ENCODE assay signal across 8 mouse cellular contexts in genomic region chr12:69890476-69890875, GRCm38 (mm10). TPM values are rescaled to one million over a fixed set of nuclear protein-coding genes. Genes with fewer than 3 reads are reported as not detected.
DNase-seq lines count a peak whose midpoint lies in the region; ATAC-seq and TF ChIP-seq lines count a peak whose summit lies in the region.

No protein-coding gene starts in this region.

- no peak for TF ChIP-seq EP300 in liver, embryonic 14.5 days (IDR thresholded peaks at IDR 0.05; ENCODE audit: low read depth)

- H3K9ac ChIP-seq in liver, embryonic 14.5 days (replicated peaks), result peak overlapping the region; percentile 98

- H3K4me1 ChIP-seq in forebrain, embryonic 10.5 days, result peaks cover 43% of the 10 kb centered on the region
- H3K4me1 ChIP-seq in liver, embryonic 14.5 days (replicated peaks; ENCODE audit: control insufficient read depth in 2 of 2, insufficient read depth in 2 of 2, low read length in 1 of 2), result peaks cover 14 to 23% of the 10 kb centered on the region in 2 experiments
- peaks cover 4% of the 10 kb centered on the region; the same call in 1 of the 2 replicates for H3K4me1 ChIP-seq in small intestine, adult 2 months (ENCODE audit: control insufficient read depth, insufficient read depth, insufficient read length, low read length)

- no peak for ATAC-seq in liver, embryonic 14.5 days (ENCODE audit: insufficient read depth)
- no peak for ATAC-seq in megakaryocyte-erythroid progenitor cell, adult 5-6 weeks (replicated peaks; ENCODE audit: low FRiP score, low TSS enrichment, poor library complexity, severe bottlenecking)

- WGBS in forebrain, embryonic 10.5 days, result 34% methylated on average over 5 of the region's 5 CpGs
- 16% methylated on average over 5 of the region's 5 CpGs for WGBS in liver, embryonic 14.5 days (ENCODE audit: insufficient replicate concordance)
- WGBS in small intestine, adult 2 months, result 22% methylated on average over 5 of the region's 5 CpGs

- no peak for TF ChIP-seq CTCF in liver, embryonic 14.5 days (IDR thresholded peaks at IDR 0.05; ENCODE audit: low read depth)
- TF ChIP-seq CTCF in small intestine, adult 2 months (IDR thresholded peaks at IDR 0.05; ENCODE audit: extremely low read depth, insufficient read length, insufficient replicate concordance, low read depth, low read length), result no peak

- H3K27me3 ChIP-seq in forebrain, embryonic 10.5 days (ENCODE audit: poor library complexity, severe bottlenecking), result no peaks in the 10 kb centered on the region
- H3K27me3 ChIP-seq in liver, embryonic 14.5 days (ENCODE audit: control insufficient read depth, insufficient read depth, low read length), result no peaks in the 10 kb centered on the region
- H3K27me3 ChIP-seq in small intestine, adult 2 months (ENCODE audit: control insufficient read depth, insufficient read depth, low read length), result no peaks in the 10 kb centered on the region

- no peak for TF ChIP-seq POLR2A in small intestine, adult 2 months (IDR thresholded peaks at IDR 0.05; ENCODE audit: low read depth, low read length)

- peak overlapping the region; percentile 91 for H3K4me3 ChIP-seq in forebrain, embryonic 10.5 days
- H3K4me3 ChIP-seq in liver, embryonic 14.5 days (ENCODE audit: insufficient read depth in 1 of 2, low read depth in 2 of 2, low read length in 2 of 2), result peak overlapping the region; percentile 33 to 91
- peak overlapping the region; percentile 12 for H3K4me3 ChIP-seq in small intestine, adult 2 months (ENCODE audit: low read depth, low read length)

- peak; percentile 8 for DNase-seq in right cerebral cortex, postnatal 4 days
- DNase-seq in right cerebral cortex, adult 2 months (ENCODE audit: low spot score in 2 of 2), result no peak
- no peak for DNase-seq in forebrain, embryonic 10.5 days (ENCODE audit: extremely low spot score, low spot score)
- DNase-seq in liver, embryonic 14.5 days (ENCODE audit: low read depth in 3 of 3, low spot score in 3 of 3), result no peak
- no peak for DNase-seq in cerebellum, postnatal 36 days
- DNase-seq in testis, postnatal 10 days (ENCODE audit: low spot score), result no peak

- H3K4me2 ChIP-seq in liver, embryonic 14.5 days (ENCODE audit: low read depth), result peak overlapping the region; percentile 82

- peaks cover 26% of the 10 kb centered on the region for H3K36me3 ChIP-seq in forebrain, embryonic 10.5 days (replicated peaks)
- peaks cover 6% of the 10 kb centered on the region for H3K36me3 ChIP-seq in liver, embryonic 14.5 days (replicated peaks; ENCODE audit: control insufficient read depth, insufficient read depth, low read depth)
- H3K36me3 ChIP-seq in small intestine, adult 2 months (ENCODE audit: control insufficient read depth, insufficient read depth, low read length), result no peaks in the 10 kb centered on the region

- peak overlapping the region; percentile 68 for H3K27ac ChIP-seq in forebrain, embryonic 10.5 days
- H3K27ac ChIP-seq in liver, embryonic 14.5 days, result peak overlapping the region; percentile 26
- H3K27ac ChIP-seq in small intestine, adult 2 months (ENCODE audit: insufficient read depth, low read depth, low read length), result no peak overlapping the region; the same call in 1 of the 2 replicates

- H3K9me3 ChIP-seq in forebrain, embryonic 10.5 days, result no peaks in the 10 kb centered on the region
- no peaks in the 10 kb centered on the region for H3K9me3 ChIP-seq in liver, embryonic 14.5 days (ENCODE audit: control insufficient read depth, low read length)

RNA-seq across cellular contexts. Expression of gene Atl1, which starts 1.9 kb away (rescaled TPM):
- polyA plus RNA-seq in forebrain, embryonic 10.5 days (2016; fragmentation: Nextera tagmentation; extraction: Ambion mirVana), result 10.0 and 12.7 TPM in 2 replicates
- polyA plus RNA-seq in liver, embryonic 14.5 days (2012; rRNA removed), result 0.43 and 0.73 TPM in 2 replicates
- 1.1 and 2.1 TPM in 2 replicates for polyA plus RNA-seq in liver, embryonic 14.5 days (2014; fragmentation: Nextera tagmentation; extraction: Ambion mirVana)
- 0.37 and 0.41 TPM in 2 replicates for polyA plus RNA-seq in small intestine, adult 2 months (2012; rRNA removed)
- 2.8 and 3.4 TPM in 2 replicates for total RNA-seq in megakaryocyte-erythroid progenitor cell, adult 5-6 weeks (2014; fragmentation: Nextera tagmentation)
- 3.1 and 6.5 TPM in 2 replicates for total RNA-seq in megakaryocyte-erythroid progenitor cell, adult 5-6 weeks (2017)

RNA-seq across cellular contexts. Expression of gene Map4k5, which starts 2.5 kb away (rescaled TPM):
- polyA plus RNA-seq in forebrain, embryonic 10.5 days (2016; fragmentation: Nextera tagmentation; extraction: Ambion mirVana), result 23.5 and 24.6 TPM in 2 replicates
- 9.8 and 13.6 TPM in 2 replicates for polyA plus RNA-seq in liver, embryonic 14.5 days (2012; rRNA removed)
- 26.9 and 30.7 TPM in 2 replicates for polyA plus RNA-seq in liver, embryonic 14.5 days (2014; fragmentation: Nextera tagmentation; extraction: Ambion mirVana)
- polyA plus RNA-seq in small intestine, adult 2 months (2012; rRNA removed), result 4.6 and 5.1 TPM in 2 replicates
- 24.2 and 33.9 TPM in 2 replicates for total RNA-seq in megakaryocyte-erythroid progenitor cell, adult 5-6 weeks (2014; fragmentation: Nextera tagmentation)
- total RNA-seq in megakaryocyte-erythroid progenitor cell, adult 5-6 weeks (2017), result 25.0 and 29.2 TPM in 2 replicates

Comparison
In these comparisons a context has a peak if more than half of its experiments do, and no peak if none do; other contexts are left out.
1. H3K4me3 ChIP-seq: peak in every context shown above with its lines; median percentile 91 in forebrain, embryonic 10.5 days; 62 in liver, embryonic 14.5 days; 12 in small intestine, adult 2 months.